Mouse (Mus musculus) hindbrain, postnatal 0 days (tissue): ENCODE results near the gene Btbd35f25. TPM values are rescaled to one million over a fixed set of nuclear protein-coding genes. Genes with fewer than 3 reads are reported as not detected.
"Not testable (repeated sequence)": the region's sequence is repeated elsewhere in the genome, so short reads cannot be mapped to it uniquely, and the experiment has no call there.

Experiments
- ATAC-seq: fragments of 200-750 bp; cut with Nextera tagmentation; 2 replicates; pipeline ENCODE4 v1.8.0; 2017; ENCODE audit warnings: mild to moderate bottlenecking, moderate TSS enrichment, moderate library complexity
- DNase-seq: peaks from one replicate; pipeline ENCODE4 v3.0.0-alpha.2; 2015; ENCODE audit warnings: low spot score
- H3K27ac ChIP-seq: fragments of 300-500 bp; sonication (generic); 2 replicates; pipeline ENCODE4 v1.5.1; 2014; ENCODE audit warnings: mild to moderate bottlenecking
- H3K27me3 ChIP-seq: fragments of 300-500 bp; sonication (generic); 2 replicates; pipeline ENCODE4 v1.6.1; 2014; ENCODE audit warnings: low read length, mixed read lengths; ENCODE audit not compliant: insufficient read depth
- H3K36me3 ChIP-seq: fragments of 300-500 bp; sonication (generic); 2 replicates; pipeline ENCODE4 v1.6.1; 2014; ENCODE audit warnings: low read length, mixed read lengths; ENCODE audit not compliant: insufficient read depth
- H3K4me1 ChIP-seq: fragments of 300-500 bp; sonication (generic); 2 replicates; pipeline ENCODE4 v1.6.1; 2014; ENCODE audit warnings: antibody characterized with exemption, low read length, mixed read lengths; ENCODE audit not compliant: insufficient read depth
- H3K4me2 ChIP-seq: fragments of 300-500 bp; sonication (generic); 2 replicates; pipeline ENCODE4 v1.6.1; 2014; ENCODE audit warnings: low read depth, mild to moderate bottlenecking, low read length, moderate library complexity, mixed read lengths
- H3K4me3 ChIP-seq: fragments of 300-500 bp; sonication (generic); 2 replicates; pipeline ENCODE4 v1.5.1; 2014; ENCODE audit warnings: low read length
- H3K9ac ChIP-seq: fragments of 300-500 bp; sonication (generic); replicated peaks from 2 replicates; pipeline ENCODE4 v1.6.1; 2014; ENCODE audit warnings: mild to moderate bottlenecking, low read length, moderate library complexity, mixed read lengths
- H3K9me3 ChIP-seq: fragments of 300-500 bp; sonication (generic); 2 replicates; pipeline ENCODE4 v1.6.1; 2016; ENCODE audit warnings: low read length, mixed read lengths
- CTCF ChIP-seq: IDR thresholded peaks from 2 replicates; pipeline ENCODE4 v1.5.1; 2016; ENCODE audit warnings: antibody characterized with exemption, control low read depth, low read depth
- WGBS: fragments of 180-500 bp; shearing (Covaris S2); extraction: QIAGEN DNeasy Blood & Tissue Kit; methylation state at CpG from one replicate; pipeline ENCODE4 v1.1.7; 2014; 5-methylcytosine and 5-hydroxymethylcytosine counted together
- polyA plus RNA-seq: library from polyadenylated mRNA; unstranded; fragments of >200 nt; fragmentation: Nextera tagmentation; extraction: Ambion mirVana; gene quantifications from 2 replicates; pipeline ENCODE4 v1.2.1, GENCODE M21; 2015
- total RNA-seq: library from RNA; depleted of rRNA; stranded (reverse); fragments of >200 nt; gene quantifications from 2 replicates; pipeline ENCODE4 v1.2.3, GENCODE M21; 2014; rRNA removed

Btbd35f25 gene
- total RNA-seq (not detected in 2 replicates), polyA plus RNA-seq (not detected in 2 replicates)

DNA sequence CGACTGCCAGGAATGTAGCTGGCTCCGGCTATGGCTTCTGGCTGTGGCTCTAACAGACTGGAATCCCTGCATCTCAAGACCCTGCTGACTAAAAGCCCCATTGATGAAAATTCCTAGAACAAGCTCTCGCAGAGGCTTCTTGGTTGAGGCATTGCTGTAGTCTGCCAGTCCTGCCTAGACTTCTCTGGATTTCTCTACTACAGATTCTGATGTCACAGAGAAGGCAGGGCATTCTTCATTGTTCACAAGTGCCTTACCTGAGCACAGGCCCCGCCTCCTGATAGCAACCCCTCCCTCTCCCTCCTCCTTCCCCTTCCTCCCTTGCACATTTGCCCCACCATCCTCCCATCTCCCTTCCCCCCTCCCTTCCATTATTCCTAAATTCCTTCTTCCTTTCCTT lies at the start of gene Btbd35f25:
Gene Btbd35f25, minus strand, starts transcription at position 101 of the 400 bp plus-strand sequence.
- DNase-seq = not testable (repeated sequence)

DNA sequence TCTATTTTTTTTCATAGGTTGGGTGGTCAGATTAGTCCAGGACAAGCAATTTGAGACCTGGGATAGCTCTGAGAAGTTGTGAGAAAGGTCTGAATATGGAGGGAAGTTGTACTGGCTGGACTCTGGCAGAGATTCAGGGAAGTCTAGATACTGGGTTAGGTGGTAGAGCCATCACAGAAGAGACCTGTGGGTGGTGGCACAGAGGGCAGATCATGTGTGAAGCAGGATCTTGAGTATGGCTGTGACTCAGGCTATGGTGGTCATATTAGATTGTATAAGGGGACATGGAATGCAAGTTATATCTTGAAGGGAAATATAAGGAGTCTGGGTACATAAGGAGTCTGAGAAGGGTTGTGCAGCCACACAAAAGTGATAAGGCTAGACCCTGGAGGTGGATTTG lies 49.3 kb upstream of the Btbd35f25 start:
- Histone ChIP-seq H3K27me3 (no peaks in the 10 kb centered on the region), H3K9me3 (peaks cover 86% of the 10 kb centered on the region), H3K27ac (no peak overlapping the region), H3K4me2 (no peak overlapping the region), H3K4me3 (no peak overlapping the region), H3K9ac (no peak overlapping the region), H3K36me3 (no peaks in the 10 kb centered on the region), H3K4me1 (no peaks in the 10 kb centered on the region)
- no peak for TF ChIP-seq CTCF
- no peak for ATAC-seq
- no peak for DNase-seq

More for the DNA sequence above, at the start of gene Btbd35f25:
- not testable (repeated sequence) for H3K27ac ChIP-seq, H3K4me2 ChIP-seq, H3K9ac ChIP-seq, H3K9me3 ChIP-seq, ATAC-seq, H3K27me3 ChIP-seq, H3K4me1 ChIP-seq, H3K36me3 ChIP-seq, H3K4me3 ChIP-seq
- WGBS = 73% methylated on average over 3 of the region's 4 CpGs

DNA sequence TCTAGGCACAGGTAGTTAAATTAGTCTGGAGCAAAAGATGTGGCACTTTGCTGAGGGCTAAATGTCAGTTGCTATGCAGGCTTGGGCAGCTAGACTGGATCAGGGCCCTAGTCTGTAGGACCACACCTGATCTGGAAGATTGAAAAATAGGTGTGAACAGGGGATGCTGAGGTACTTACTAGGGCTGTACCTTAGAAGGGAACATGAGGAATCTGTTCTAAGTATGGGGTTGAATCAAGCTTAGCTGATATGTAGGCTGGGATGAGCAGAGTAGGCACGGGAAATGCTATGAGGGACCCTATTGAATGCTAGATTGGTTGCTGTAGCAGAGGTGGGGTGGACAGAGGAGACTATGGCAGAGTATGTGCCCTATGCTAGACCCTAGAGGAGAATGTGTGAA lies 47.0 kb upstream of the Btbd35f25 start:
- Histone ChIP-seq H3K9me3 (peaks cover 82% of the 10 kb centered on the region), H3K9ac (no peak overlapping the region), H3K27ac (no peak overlapping the region), H3K27me3 (no peaks in the 10 kb centered on the region), H3K4me2 (no peak overlapping the region), H3K36me3 (no peaks in the 10 kb centered on the region), H3K4me1 (no peaks in the 10 kb centered on the region), H3K4me3 (no peak overlapping the region)
- no peak for ATAC-seq
- WGBS = 86% methylated on average over 1 of the region's 1 CpGs
- DNase-seq = no peak
- TF ChIP-seq CTCF = no peak

DNA sequence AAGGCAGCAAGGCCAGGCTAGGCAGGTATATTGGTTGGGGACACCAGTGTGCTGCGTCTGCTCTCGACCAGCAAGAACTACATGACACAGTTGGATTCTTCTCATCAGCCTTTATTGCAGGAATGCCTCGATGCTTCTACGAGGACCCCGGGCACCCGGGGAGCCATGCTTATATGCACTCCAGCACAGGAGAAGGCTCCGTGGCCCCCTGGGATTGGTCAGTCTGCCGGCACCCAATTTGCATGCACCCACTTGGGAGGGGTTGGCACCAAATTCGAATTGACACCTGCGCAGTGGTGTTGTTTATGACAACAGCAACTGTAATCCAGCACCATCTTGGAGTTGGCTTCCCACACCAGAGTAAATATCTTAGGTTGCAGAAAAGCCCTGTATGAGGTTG lies 28.1 kb upstream of the Btbd35f25 start:
- Histone ChIP-seq H3K9me3 (peaks cover 56% of the 10 kb centered on the region), H3K27me3 (no peaks in the 10 kb centered on the region), H3K4me1 (no peaks in the 10 kb centered on the region), H3K4me3 (no peak overlapping the region), H3K27ac (no peak overlapping the region), H3K36me3 (no peaks in the 10 kb centered on the region), H3K9ac (no peak overlapping the region), H3K4me2 (no peak overlapping the region)
- ATAC-seq (no peak), DNase-seq (no peak)
- TF ChIP-seq CTCF = no peak
- WGBS = 91% methylated on average over 10 of the region's 10 CpGs

DNA sequence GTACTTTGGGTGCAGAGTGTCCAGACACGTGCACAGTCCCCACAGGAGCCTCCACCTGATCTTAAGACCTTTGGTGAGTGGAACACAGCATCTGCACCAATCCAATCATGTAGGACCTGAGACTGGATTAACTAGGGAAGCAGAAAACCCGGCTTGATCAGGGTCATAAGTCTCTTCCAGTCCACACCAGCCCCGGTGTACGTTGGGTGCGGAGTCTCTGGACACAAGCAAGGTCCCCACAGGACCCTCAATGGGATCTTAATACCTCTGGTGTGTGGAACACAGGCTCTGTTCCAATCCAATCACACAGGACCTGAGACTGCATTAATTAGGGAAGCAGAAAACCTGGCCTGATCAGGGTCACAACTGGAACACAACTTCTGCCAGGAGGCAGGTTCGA lies 20.0 kb upstream of the Btbd35f25 start:
- Histone ChIP-seq H3K4me3 (no peak overlapping the region), H3K36me3 (no peaks in the 10 kb centered on the region), H3K9ac (no peak overlapping the region), H3K27me3 (no peaks in the 10 kb centered on the region), H3K4me2 (no peak overlapping the region), H3K4me1 (no peaks in the 10 kb centered on the region), H3K9me3 (peaks cover 41% of the 10 kb centered on the region), H3K27ac (no peak overlapping the region)
- ATAC-seq (no peak), DNase-seq (no peak)
- 72% methylated on average over 6 of the region's 6 CpGs for WGBS
- no peak for TF ChIP-seq CTCF

Other genes with a start within 250 kb of the Btbd35f25 start
- not detected in 2 replicates for gene Gm21883, start 142.9 kb downstream of the Btbd35f25 start, total RNA-seq
- gene Gm21883, start 142.9 kb downstream of the Btbd35f25 start, polyA plus RNA-seq = not detected in 2 replicates
- gene Spin2e, start 98.2 kb downstream of the Btbd35f25 start, total RNA-seq = not detected in 2 replicates
- not detected in 2 replicates for gene Spin2e, start 98.2 kb downstream of the Btbd35f25 start, polyA plus RNA-seq
- not detected in 2 replicates for gene Gm21637, start 244.9 kb upstream of the Btbd35f25 start, total RNA-seq
- not detected in 2 replicates for gene Gm21637, start 244.9 kb upstream of the Btbd35f25 start, polyA plus RNA-seq